Mouse (Mus musculus) myocyte (in vitro differentiated cells): ENCODE measurements around the gene Bach2. TPM values are rescaled to one million over a fixed set of nuclear protein-coding genes. Genes with fewer than 3 reads are reported as not detected.
A peak's percentile ranks its signal among the peaks of the same experiment; 100 is the strongest.

Experiments
- H3K27me3 ChIP-seq: one replicate; pipeline ENCODE4 v1.6.1; 2011; ENCODE audit not compliant: control insufficient read depth, insufficient read depth, insufficient read length
- H3K36me3 ChIP-seq: one replicate; pipeline ENCODE4 v1.6.1; 2011; ENCODE audit not compliant: control insufficient read depth, insufficient read depth
- H3K4me2 ChIP-seq: one replicate; pipeline ENCODE4 v1.6.1; 2011; ENCODE audit warnings: low read depth, control low read depth
- H3K4me3 ChIP-seq: one replicate; pipeline ENCODE4 v1.5.1; 2011; ENCODE audit warnings: mild to moderate bottlenecking, control low read depth, moderate library complexity
- H3K79me2 ChIP-seq: one replicate; pipeline ENCODE4 v1.6.1; 2011; ENCODE audit not compliant: control insufficient read depth, insufficient read depth
- H3ac ChIP-seq: one replicate; pipeline ENCODE4 v1.6.1; 2011; ENCODE audit not compliant: control insufficient read depth, insufficient read length
- CEBPB ChIP-seq: IDR thresholded peaks from 2 replicates; pipeline ENCODE4 v1.6.1; 2011; ENCODE audit warnings: mild to moderate bottlenecking, moderate library complexity; ENCODE audit not compliant: poor library complexity, insufficient read depth, severe bottlenecking
- E2F4 ChIP-seq: IDR thresholded peaks from one replicate; pipeline ENCODE4 v1.6.1; 2011; ENCODE audit warnings: mild to moderate bottlenecking, control low read depth, moderate library complexity; ENCODE audit not compliant: insufficient read depth
- MAX ChIP-seq: IDR thresholded peaks from one replicate; pipeline ENCODE4 v1.6.1; 2011; ENCODE audit warnings: low read depth, mild to moderate bottlenecking, control low read depth
- MYOD1 ChIP-seq, 3 experiments: IDR thresholded peaks; one replicate each; pipeline ENCODE4 v1.6.1; 2011; ENCODE audit warnings: control low read depth in 2 of 3, low read depth in 2 of 3, mild to moderate bottlenecking in 2 of 3, moderate library complexity in 1 of 3; ENCODE audit not compliant: insufficient read length in 2 of 3, control insufficient read depth in 1 of 3
- MYOG ChIP-seq, 3 experiments: IDR thresholded peaks; one replicate each; pipeline ENCODE4 v1.6.1; 2011; ENCODE audit warnings: control low read depth in 2 of 3, low read depth in 2 of 3, mild to moderate bottlenecking in 2 of 3; ENCODE audit not compliant: insufficient read length in 2 of 3, control insufficient read depth in 1 of 3, insufficient read depth in 1 of 3
- POLR2A ChIP-seq: IDR thresholded peaks from one replicate; pipeline ENCODE4 v1.6.1; 2011; ENCODE audit warnings: low read depth, mild to moderate bottlenecking, control low read depth, moderate library complexity; ENCODE audit not compliant: insufficient read length
- POLR2AphosphoS2 ChIP-seq: IDR thresholded peaks from one replicate; pipeline ENCODE4 v1.6.1; 2011; ENCODE audit warnings: low read depth, control low read depth; ENCODE audit not compliant: insufficient read length
- REST ChIP-seq: IDR thresholded peaks from one replicate; pipeline ENCODE4 v1.6.1; 2011; ENCODE audit warnings: mild to moderate bottlenecking, control low read depth, moderate library complexity; ENCODE audit not compliant: insufficient read depth, insufficient read length
- SRF ChIP-seq: IDR thresholded peaks from one replicate; pipeline ENCODE4 v1.6.1; 2011; ENCODE audit warnings: low read depth; ENCODE audit not compliant: control insufficient read depth, insufficient read length
- TCF12 ChIP-seq: IDR thresholded peaks from one replicate; pipeline ENCODE4 v1.6.1; 2011; ENCODE audit warnings: mild to moderate bottlenecking, control low read depth; ENCODE audit not compliant: poor library complexity, insufficient read depth, severe bottlenecking
- TCF3 ChIP-seq: IDR thresholded peaks from one replicate; pipeline ENCODE4 v1.6.1; 2011; ENCODE audit warnings: low read depth, control low read depth; ENCODE audit not compliant: insufficient read length
- USF1 ChIP-seq: IDR thresholded peaks from one replicate; pipeline ENCODE4 v1.6.1; 2011; ENCODE audit warnings: low read depth, mild to moderate bottlenecking, control low read depth, moderate library complexity
- polyA plus RNA-seq: library from polyadenylated mRNA; unstranded; fragments of >200 nt; fragmentation: generic; extraction: Trizol; gene quantifications from one replicate; pipeline ENCODE4 v1.2.1, GENCODE M21; 2012; ENCODE audit warnings: missing spikeins

Gene Bach2
- polyA plus RNA-seq, 1 experiment: 0.29 TPM

- Histone ChIP-seq H3K27me3 (no peaks in the 10 kb centered on the region), H3K79me2 (no peaks in the 10 kb centered on the region), H3K36me3 (no peaks in the 10 kb centered on the region), H3K4me2 (no peak overlapping the region), H3K4me3 (no peak overlapping the region), H3ac (no peak overlapping the region)
- no peak for TF ChIP-seq POLR2A
- no peak for TF ChIP-seq REST
- no peak for TF ChIP-seq POLR2AphosphoS2
- no peak for TF ChIP-seq MAX
- TF ChIP-seq SRF: no peak
- no peak for TF ChIP-seq TCF3
- TF ChIP-seq MYOG (IDR thresholded peaks at IDR 0.05; ENCODE audit: control insufficient read depth in 1 of 3, insufficient read depth in 1 of 3, insufficient read length in 2 of 3, low read depth in 2 of 3): no peak
- no peak for TF ChIP-seq TCF12
- no peak for TF ChIP-seq MYOD1 (IDR thresholded peaks at IDR 0.05; ENCODE audit: control insufficient read depth in 1 of 3, insufficient read length in 2 of 3, low read depth in 2 of 3)
- no peak for TF ChIP-seq CEBPB
- TF ChIP-seq E2F4: no peak
- no peak for TF ChIP-seq USF1
These were observed 272.3 kb downstream of the Bach2 start for GRCm38 (mm10) chr4:32510940-32511339.

- TF ChIP-seq MAX: no peak
- TF ChIP-seq POLR2AphosphoS2: no peak
- TF ChIP-seq MYOD1 (IDR thresholded peaks at IDR 0.05; ENCODE audit: control insufficient read depth in 1 of 3, insufficient read length in 2 of 3, low read depth in 2 of 3): no peak
- no peak for TF ChIP-seq E2F4
- no peak for TF ChIP-seq TCF12
- no peak for TF ChIP-seq SRF
- TF ChIP-seq MYOG (IDR thresholded peaks at IDR 0.05; ENCODE audit: control insufficient read depth in 1 of 3, insufficient read depth in 1 of 3, insufficient read length in 2 of 3, low read depth in 2 of 3): no peak
- no peak for TF ChIP-seq USF1
- TF ChIP-seq REST: no peak
- no peak for TF ChIP-seq CEBPB
- TF ChIP-seq POLR2A: no peak
- TF ChIP-seq TCF3: no peak
- H3K36me3 ChIP-seq: no peaks in the 10 kb centered on the region
- H3K4me3 ChIP-seq: no peak overlapping the region
- no peaks in the 10 kb centered on the region for H3K27me3 ChIP-seq
- H3K4me2 ChIP-seq: no peak overlapping the region
- no peak overlapping the region for H3ac ChIP-seq
- H3K79me2 ChIP-seq: no peaks in the 10 kb centered on the region
These were observed 277.5 kb downstream of the Bach2 start for GRCm38 (mm10) chr4:32516126-32516525.

- Histone ChIP-seq H3K79me2 (no peaks in the 10 kb centered on the region), H3ac (no peak overlapping the region), H3K4me3 (no peak overlapping the region), H3K27me3 (no peaks in the 10 kb centered on the region), H3K4me2 (peak overlapping the region; percentile 13), H3K36me3 (no peaks in the 10 kb centered on the region)
- TF ChIP-seq CEBPB (no peak), E2F4 (no peak)
These were observed 280.4 kb downstream of the Bach2 start for GRCm38 (mm10) chr4:32518842-32519578.

GRCm38 (mm10) chr4:32520628-32521360 is 282.2 kb downstream of the Bach2 start:
- Histone ChIP-seq H3ac (no peak overlapping the region), H3K27me3 (no peaks in the 10 kb centered on the region), H3K36me3 (no peaks in the 10 kb centered on the region), H3K79me2 (no peaks in the 10 kb centered on the region), H3K4me2 (no peak overlapping the region), H3K4me3 (no peak overlapping the region)
- no peak for TF ChIP-seq POLR2AphosphoS2

- no peak for TF ChIP-seq TCF3
- TF ChIP-seq MAX: no peak
- no peak for TF ChIP-seq CEBPB
- no peak for TF ChIP-seq TCF12
- no peak for TF ChIP-seq USF1
- TF ChIP-seq E2F4: no peak
- no peak for TF ChIP-seq MYOG (IDR thresholded peaks at IDR 0.05; ENCODE audit: control insufficient read depth in 1 of 3, insufficient read depth in 1 of 3, insufficient read length in 2 of 3, low read depth in 2 of 3)
- no peak for TF ChIP-seq SRF
- Histone ChIP-seq H3ac (no peak overlapping the region), H3K36me3 (no peaks in the 10 kb centered on the region), H3K27me3 (no peaks in the 10 kb centered on the region), H3K4me3 (no peak overlapping the region), H3K79me2 (no peaks in the 10 kb centered on the region), H3K4me2 (no peak overlapping the region)
These were observed 282.7 kb downstream of the Bach2 start for GRCm38 (mm10) chr4:32521361-32521740.
